Mouse (Mus musculus) A20 (cell line): Measurements from ENCODE around the gene Abhd17b.

Experiments
- DNase-seq: peaks from one replicate; pipeline ENCODE4 v3.0.0-alpha.2; 2011; ENCODE audit warnings: low read depth, low spot score

Gene Abhd17b

GRCm38 (mm10) chr19:21731887-21732286 is 78.9 kb downstream of the Abhd17b start:
- no peak for DNase-seq

- DNase-seq: no peak
Observed at GRCm38 (mm10) chr19:21733176-21733575, 80.2 kb downstream of the Abhd17b start.

GRCm38 (mm10) chr19:21734112-21734511 is 81.1 kb downstream of the Abhd17b start:
- no peak for DNase-seq
